Mouse (Mus musculus) lung, postnatal 4 days (tissue): ENCODE measurements at regions not wholly inside any gene's neighbourhood (a gene's known extent, or its start where the extent isn't known, plus 50 kb on each side); places are given as distances from the start of the nearest gene placed in this dataset.

Source experiments
- DNase-seq, 2 experiments: peaks; one replicate each; pipeline ENCODE4 v3.0.0; 2021

- DNase-seq, result no peak
Observed at GRCm38 (mm10) chr4:53915326-53915725, 89.5 kb downstream of the Tmem38b start.

- DNase-seq, result peak in 1 of 2 experiments; percentile 60
Observed at GRCm38 (mm10) chr4:53919188-53919587, 93.3 kb downstream of the Tmem38b start.

- no peak for DNase-seq
Observed at GRCm38 (mm10) chr4:53920587-53920986, 94.7 kb downstream of the Tmem38b start.

GRCm38 (mm10) chr4:53931068-53931467 lies 105.2 kb downstream of the Tmem38b start:
- no peak for DNase-seq

- DNase-seq, result peak; percentile 37 to 42
Observed at GRCm38 (mm10) chr4:53931499-53931898, 105.7 kb downstream of the Tmem38b start.

GRCm38 (mm10) chr4:53935306-53935705 lies 109.5 kb downstream of the Tmem38b start:
- DNase-seq, result no peak

- no peak for DNase-seq
Observed at GRCm38 (mm10) chr4:53948736-53949135, 122.9 kb downstream of the Tmem38b start.

- no peak for DNase-seq
Observed at GRCm38 (mm10) chr4:53949164-53949563, 123.3 kb downstream of the Tmem38b start.

GRCm38 (mm10) chr4:53950496-53950895 lies 124.7 kb downstream of the Tmem38b start:
- no peak for DNase-seq

GRCm38 (mm10) chr4:53951003-53951733 lies 125.3 kb downstream of the Tmem38b start:
- DNase-seq, result no peak

- no peak for DNase-seq
Observed at GRCm38 (mm10) chr4:53951734-53952109, 125.9 kb downstream of the Tmem38b start.

GRCm38 (mm10) chr4:53952288-53952687 lies 126.4 kb downstream of the Tmem38b start:
- peak in 1 of 2 experiments; percentile 21 for DNase-seq

GRCm38 (mm10) chr4:53962458-53962857 lies 136.6 kb downstream of the Tmem38b start:
- DNase-seq, result no peak

GRCm38 (mm10) chr4:53970461-53970860 lies 144.6 kb downstream of the Tmem38b start:
- peak; percentile 6 to 50 for DNase-seq

GRCm38 (mm10) chr4:53970960-53971359 lies 145.1 kb downstream of the Tmem38b start:
- DNase-seq, result no peak

- DNase-seq, result peak; percentile 34 to 39
Observed at GRCm38 (mm10) chr4:53976036-53976638, 150.3 kb downstream of the Tmem38b start.

GRCm38 (mm10) chr4:53986519-53987301 lies 160.9 kb downstream of the Tmem38b start:
- no peak for DNase-seq

- DNase-seq, result no peak
Observed at GRCm38 (mm10) chr4:53987536-53987935, 161.7 kb downstream of the Tmem38b start.

GRCm38 (mm10) chr4:54021069-54021829 lies 195.4 kb downstream of the Tmem38b start:
- no peak for DNase-seq

- no peak for DNase-seq
Observed at GRCm38 (mm10) chr4:54021861-54022385, 196.1 kb downstream of the Tmem38b start.

GRCm38 (mm10) chr4:54026919-54027318 lies 201.1 kb downstream of the Tmem38b start:
- DNase-seq, result no peak

- no peak for DNase-seq
Observed at GRCm38 (mm10) chr4:54027565-54028237, 201.9 kb downstream of the Tmem38b start.
